18 mouse cellular contexts compared by ENCODE assay signal in the genomic region with DNA sequence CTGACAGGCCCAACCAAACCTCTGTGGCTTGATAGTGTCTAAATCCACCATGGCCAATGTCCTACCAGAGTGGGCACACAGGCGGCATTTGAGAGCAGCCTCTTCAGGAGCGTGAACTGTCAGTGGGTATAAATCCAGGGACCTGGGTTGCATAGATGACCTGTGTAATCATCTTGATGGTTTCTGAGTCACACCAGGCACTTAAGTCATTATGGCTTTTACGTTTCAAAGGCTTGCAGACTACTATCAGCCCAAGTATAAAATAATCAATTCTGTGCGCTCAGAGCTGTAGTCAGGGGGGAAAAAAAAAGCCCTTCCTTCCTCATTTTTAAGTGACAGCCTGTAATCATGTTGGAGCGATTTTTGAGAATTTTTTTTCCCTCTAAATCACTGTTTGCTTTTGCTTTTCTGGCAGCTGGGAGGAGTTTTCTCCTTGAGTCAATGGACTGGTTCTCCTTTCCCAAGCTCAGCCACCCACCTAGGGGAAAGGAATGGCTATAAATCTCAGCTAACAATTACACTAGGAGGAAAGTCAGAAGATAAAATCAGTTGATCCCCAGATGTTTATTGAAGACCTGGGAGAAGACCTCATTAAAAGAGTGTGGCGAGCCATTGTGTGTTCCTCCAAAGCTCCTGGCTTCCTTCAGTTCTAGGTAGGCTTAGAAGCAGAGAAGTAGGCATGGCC.
A peak's percentile ranks its signal among the peaks of the same experiment; 100 is the strongest.
DNase-seq lines count a peak whose midpoint lies in the region; ATAC-seq and TF ChIP-seq lines count a peak whose summit lies in the region.
"Had no signal": no experiment of that assay in that cellular context is flagged by ENCODE, and none has a peak within 500 bp of the region (broad histone marks: within the 10 kb centered on the region; RNA-seq: fewer than 3 reads in every experiment).

No protein-coding gene starts in this region.

- no peaks in the 10 kb centered on the region for H3K36me3 ChIP-seq in embryonic facial prominence, embryonic 11.5 days (replicated peaks; ENCODE audit: control insufficient read depth, insufficient read depth, low read depth, low read length)
- H3K36me3 ChIP-seq in embryonic facial prominence, embryonic 10.5 days (replicated peaks) = no peaks in the 10 kb centered on the region
- H3K36me3 ChIP-seq in kidney, postnatal 0 days (ENCODE audit: insufficient read depth, low read length) = no peaks in the 10 kb centered on the region
- no peaks in the 10 kb centered on the region for H3K36me3 ChIP-seq in embryonic facial prominence, embryonic 14.5 days (ENCODE audit: control insufficient read depth, insufficient read depth, low read length)
- H3K36me3 ChIP-seq in macrophage (ENCODE audit: inconsistent target) = no peaks in the 10 kb centered on the region
- no peaks in the 10 kb centered on the region for H3K36me3 ChIP-seq in heart, embryonic 11.5 days (ENCODE audit: control insufficient read depth, insufficient read depth, low read length)
- H3K36me3 ChIP-seq: liver, embryonic 13.5 days had no signal

- intact Hi-C loops in left cerebral cortex, postnatal 14 days (cut with DNase I) = no loop called here

- H3K4me1 ChIP-seq in embryonic facial prominence, embryonic 11.5 days (ENCODE audit: control insufficient read depth, insufficient read depth, low read length) = no peaks in the 10 kb centered on the region
- peaks cover 22% of the 10 kb centered on the region for H3K4me1 ChIP-seq in embryonic facial prominence, embryonic 10.5 days
- H3K4me1 ChIP-seq in kidney, postnatal 0 days (replicated peaks; ENCODE audit: insufficient read depth, low read length) = no peaks in the 10 kb centered on the region
- H3K4me1 ChIP-seq in embryonic facial prominence, embryonic 14.5 days (ENCODE audit: control insufficient read depth, insufficient read depth, low read length) = peaks cover 12% of the 10 kb centered on the region
- H3K4me1 ChIP-seq in heart, embryonic 11.5 days (ENCODE audit: control insufficient read depth, insufficient read depth, low read length) = no peaks in the 10 kb centered on the region
- H3K4me1 ChIP-seq: forebrain, embryonic 13.5 days; liver, embryonic 13.5 days had no signal

- H3K79me2 ChIP-seq in macrophage (ENCODE audit: inconsistent target) = no peaks in the 10 kb centered on the region

- H3K9ac ChIP-seq in embryonic facial prominence, embryonic 11.5 days (replicated peaks; ENCODE audit: low read length) = no peak overlapping the region
- H3K9ac ChIP-seq in kidney, postnatal 0 days (ENCODE audit: low read depth, low read length) = no peak overlapping the region
- no peak overlapping the region for H3K9ac ChIP-seq in embryonic facial prominence, embryonic 14.5 days (ENCODE audit: low read depth, low read length)
- H3K9ac ChIP-seq in heart, embryonic 11.5 days (ENCODE audit: low read depth, low read length) = no peak overlapping the region
- H3K9ac ChIP-seq: forebrain, embryonic 13.5 days; liver, embryonic 13.5 days had no signal

- no peak overlapping the region for H3K4me3 ChIP-seq in embryonic facial prominence, embryonic 11.5 days (ENCODE audit: low read depth, low read length)
- no peak overlapping the region for H3K4me3 ChIP-seq in embryonic facial prominence, embryonic 10.5 days
- no peak overlapping the region for H3K4me3 ChIP-seq in kidney, postnatal 0 days (replicated peaks; ENCODE audit: low read depth, low read length)
- no peak overlapping the region for H3K4me3 ChIP-seq in embryonic facial prominence, embryonic 14.5 days (ENCODE audit: low read depth, low read length)
- no peak overlapping the region for H3K4me3 ChIP-seq in macrophage (ENCODE audit: inconsistent target)
- H3K4me3 ChIP-seq in heart, embryonic 11.5 days (ENCODE audit: low read depth, low read length) = no peak overlapping the region
- H3K4me3 ChIP-seq: forebrain, embryonic 13.5 days; liver, embryonic 13.5 days had no signal

- peak; percentile 19 for DNase-seq in embryonic facial prominence, embryonic 11.5 days (ENCODE audit: low spot score)
- DNase-seq in embryonic facial prominence, embryonic 10.5 days (ENCODE audit: low spot score) = no peak
- DNase-seq in kidney, postnatal 0 days (ENCODE audit: low spot score) = peak; percentile 56
- DNase-seq in kidney, postnatal 10 days = no peak
- no peak for DNase-seq in embryonic facial prominence, embryonic 14.5 days (ENCODE audit: low spot score)
- no peak for DNase-seq in left cerebral cortex, postnatal 14 days (ENCODE audit: low spot score in 2 of 2)
- DNase-seq: adrenal gland, postnatal 36 days; cerebellum, postnatal 10 days; heart, postnatal 36 days; layer of hippocampus, postnatal 36 days; left cerebral cortex, postnatal 4 days; liver, embryonic 13.5 days; right cerebral cortex, postnatal 4 days had no signal

- H3K27me3 ChIP-seq in embryonic facial prominence, embryonic 11.5 days (ENCODE audit: control insufficient read depth, insufficient read depth, low read length) = no peaks in the 10 kb centered on the region
- no peaks in the 10 kb centered on the region for H3K27me3 ChIP-seq in embryonic facial prominence, embryonic 10.5 days (replicated peaks; ENCODE audit: low read depth, poor library complexity, severe bottlenecking)
- H3K27me3 ChIP-seq in kidney, postnatal 0 days (ENCODE audit: insufficient read depth, low read length) = no peaks in the 10 kb centered on the region
- H3K27me3 ChIP-seq in embryonic facial prominence, embryonic 14.5 days (replicated peaks; ENCODE audit: control insufficient read depth, insufficient read depth, low read length) = no peaks in the 10 kb centered on the region
- H3K27me3 ChIP-seq in heart, embryonic 11.5 days (ENCODE audit: control insufficient read depth, insufficient read depth, low read length) = no peaks in the 10 kb centered on the region
- H3K27me3 ChIP-seq: CH12.LX; forebrain, embryonic 13.5 days; liver, embryonic 13.5 days had no signal

- 47% methylated on average over 6 of the region's 6 CpGs for WGBS in embryonic facial prominence, embryonic 11.5 days
- 61% methylated on average over 6 of the region's 6 CpGs for WGBS in embryonic facial prominence, embryonic 10.5 days
- 26% methylated on average over 6 of the region's 6 CpGs for WGBS in kidney, postnatal 0 days
- WGBS in embryonic facial prominence, embryonic 14.5 days = 49% methylated on average over 6 of the region's 6 CpGs
- 57% methylated on average over 6 of the region's 6 CpGs for WGBS in macrophage (ENCODE audit: missing documents)
- 57% methylated on average over 6 of the region's 6 CpGs for WGBS in heart, embryonic 11.5 days (ENCODE audit: insufficient replicate concordance)

- no peaks in the 10 kb centered on the region for H3K9me3 ChIP-seq in embryonic facial prominence, embryonic 11.5 days (replicated peaks; ENCODE audit: control insufficient read depth, low read length)
- no peaks in the 10 kb centered on the region for H3K9me3 ChIP-seq in embryonic facial prominence, embryonic 10.5 days
- H3K9me3 ChIP-seq in kidney, postnatal 0 days (replicated peaks; ENCODE audit: low read length) = no peaks in the 10 kb centered on the region
- H3K9me3 ChIP-seq in embryonic facial prominence, embryonic 14.5 days (ENCODE audit: control insufficient read depth, low read length) = no peaks in the 10 kb centered on the region
- H3K9me3 ChIP-seq in heart, embryonic 11.5 days (replicated peaks; ENCODE audit: control insufficient read depth, low read length) = no peaks in the 10 kb centered on the region
- H3K9me3 ChIP-seq: forebrain, embryonic 13.5 days; liver, embryonic 13.5 days had no signal

- TF ChIP-seq CTCF in kidney, postnatal 0 days (IDR thresholded peaks at IDR 0.05; ENCODE audit: low read depth) = no peak

- ATAC-seq in embryonic facial prominence, embryonic 11.5 days (replicated peaks; ENCODE audit: insufficient number of reproducible peaks, low FRiP score, low TSS enrichment, low read depth) = no peak
- no peak for ATAC-seq in kidney, postnatal 0 days (replicated peaks; ENCODE audit: low FRiP score, low read depth)
- no peak for ATAC-seq in embryonic facial prominence, embryonic 14.5 days (ENCODE audit: low read depth)
- ATAC-seq in heart, embryonic 11.5 days (replicated peaks; ENCODE audit: insufficient number of reproducible peaks, low FRiP score, low TSS enrichment) = no peak
- ATAC-seq: forebrain, embryonic 13.5 days had no signal

- no peak overlapping the region for H3K27ac ChIP-seq in embryonic facial prominence, embryonic 11.5 days (replicated peaks; ENCODE audit: low read depth, low read length)
- no peak overlapping the region for H3K27ac ChIP-seq in embryonic facial prominence, embryonic 10.5 days (replicated peaks)
- no peak overlapping the region for H3K27ac ChIP-seq in kidney, postnatal 0 days
- H3K27ac ChIP-seq in embryonic facial prominence, embryonic 14.5 days (replicated peaks; ENCODE audit: low read depth, low read length) = 0 out of 2 replicates have a peak overlapping the region, but pooled peaks have one; percentile 18
- peak overlapping the region; percentile 17; the same call in 1 of the 2 replicates for H3K27ac ChIP-seq in macrophage
- H3K27ac ChIP-seq in heart, embryonic 11.5 days (ENCODE audit: low read depth, low read length) = no peak overlapping the region
- H3K27ac ChIP-seq: forebrain, embryonic 13.5 days; liver, embryonic 13.5 days had no signal

- H3K4me2 ChIP-seq in embryonic facial prominence, embryonic 11.5 days (ENCODE audit: low read depth, low read length) = no peak overlapping the region
- no peak overlapping the region for H3K4me2 ChIP-seq in kidney, postnatal 0 days (ENCODE audit: low read length)
- H3K4me2 ChIP-seq in embryonic facial prominence, embryonic 14.5 days (ENCODE audit: low read depth, low read length) = no peak overlapping the region
- no peak overlapping the region for H3K4me2 ChIP-seq in heart, embryonic 11.5 days
- H3K4me2 ChIP-seq: forebrain, embryonic 13.5 days; liver, embryonic 13.5 days; midbrain, embryonic 11.5 days had no signal

Comparison
In these comparisons a context has a peak if more than half of its experiments do, and no peak if none do; other contexts are left out.
1. DNase-seq: peak in embryonic facial prominence, embryonic 11.5 days (single experiment) and kidney, postnatal 0 days (single experiment); none in embryonic facial prominence, embryonic 10.5 days (single experiment), kidney, postnatal 10 days (single experiment), embryonic facial prominence, embryonic 14.5 days (single experiment) and left cerebral cortex, postnatal 14 days (0 of 2).
2. H3K27ac ChIP-seq: peak in embryonic facial prominence, embryonic 14.5 days (single experiment) and macrophage (single experiment); none in embryonic facial prominence, embryonic 11.5 days (single experiment), embryonic facial prominence, embryonic 10.5 days (single experiment), kidney, postnatal 0 days (single experiment) and heart, embryonic 11.5 days (single experiment).